Mouse (Mus musculus): ENCODE measurements at regions not wholly inside any gene's neighbourhood (a gene's known extent, or its start where the extent isn't known, plus 50 kb on each side); places are given as distances from the start of the nearest gene placed in this dataset.
"Not testable (repeated sequence)": the region's sequence is repeated elsewhere in the genome, so short reads cannot be mapped to it uniquely, and the experiment has no call there.

DNA sequence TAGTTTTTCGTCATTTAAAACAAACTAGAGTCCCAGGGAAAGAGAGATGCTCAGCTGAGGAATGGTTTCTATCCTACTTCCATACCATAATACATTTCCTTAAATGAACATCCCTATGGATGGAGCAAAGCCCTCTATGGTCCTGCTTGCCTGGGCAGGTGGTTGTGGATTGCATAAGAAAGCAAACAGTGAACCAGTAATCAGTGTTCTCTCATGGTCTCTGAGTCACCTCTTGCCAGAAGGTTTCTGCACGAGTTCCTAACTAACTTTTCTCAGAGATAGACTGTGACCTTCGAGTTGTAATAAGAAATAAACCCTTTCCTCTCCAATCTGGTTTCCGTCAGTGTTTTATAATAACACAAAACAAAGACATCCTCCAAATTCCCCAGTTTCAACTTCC is 62.9 kb upstream of the Bet1 start:
- Histone ChIP-seq H3K4me1 (ENCODE audit: control insufficient read depth, insufficient read depth, low read length) (no peaks in the 10 kb centered on the region), H3K27ac (replicated peaks; ENCODE audit: low read depth, low read length) (no peak overlapping the region), H3K4me3 (ENCODE audit: low read depth, low read length) (no peak overlapping the region), H3K9ac (ENCODE audit: low read length) (no peak overlapping the region), H3K9me3 (ENCODE audit: control insufficient read depth, low read length) (no peaks in the 10 kb centered on the region), H3K36me3 (ENCODE audit: control insufficient read depth, insufficient read depth, low read length) (no peaks in the 10 kb centered on the region), H3K4me2 (ENCODE audit: low read depth, severe bottlenecking) (no peak overlapping the region), H3K27me3 (ENCODE audit: control insufficient read depth, insufficient read depth, low read length) (no peaks in the 10 kb centered on the region)
- ATAC-seq (ENCODE audit: insufficient number of reproducible peaks, low FRiP score, low TSS enrichment, low read depth): no peak
- DNase-seq (ENCODE audit: low spot score): no peak
- 72% methylated on average over 4 of the region's 4 CpGs for WGBS

DNA sequence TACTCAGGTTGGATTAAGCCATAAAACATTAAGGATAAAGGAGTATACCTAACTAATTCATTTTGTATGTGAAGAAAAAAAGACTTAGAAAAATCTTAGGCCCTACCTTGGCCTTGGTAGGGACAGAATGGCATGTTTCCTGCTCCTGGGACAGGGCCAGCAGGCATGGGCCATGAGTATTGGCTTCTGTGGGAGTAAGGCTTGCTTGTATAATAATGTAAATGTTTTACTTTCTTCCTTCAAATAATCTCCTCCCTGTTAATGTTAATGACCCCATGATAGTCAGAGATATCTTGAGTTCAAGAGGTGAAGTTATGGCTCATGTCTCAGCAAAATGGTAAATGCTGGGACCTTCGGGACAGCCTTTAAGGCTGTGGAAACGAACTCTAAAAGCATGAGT is 71.5 kb upstream of the Bet1 start:
- no peak overlapping the region for H3K4me2 ChIP-seq (ENCODE audit: low read depth, severe bottlenecking)
- no peaks in the 10 kb centered on the region for H3K9me3 ChIP-seq (ENCODE audit: control insufficient read depth, low read length)
- no peak for ATAC-seq (ENCODE audit: insufficient number of reproducible peaks, low FRiP score, low TSS enrichment, low read depth)
- H3K27ac ChIP-seq (replicated peaks; ENCODE audit: low read depth, low read length): no peak overlapping the region
- 89% methylated on average over 2 of the region's 2 CpGs for WGBS
- DNase-seq (ENCODE audit: low spot score): no peak
- no peaks in the 10 kb centered on the region for H3K4me1 ChIP-seq (ENCODE audit: control insufficient read depth, insufficient read depth, low read length)
- H3K4me3 ChIP-seq (ENCODE audit: low read depth, low read length): no peak overlapping the region
- no peak overlapping the region for H3K9ac ChIP-seq (ENCODE audit: low read length)
- no peaks in the 10 kb centered on the region for H3K27me3 ChIP-seq (ENCODE audit: control insufficient read depth, insufficient read depth, low read length)
- no peaks in the 10 kb centered on the region for H3K36me3 ChIP-seq (ENCODE audit: control insufficient read depth, insufficient read depth, low read length)

DNA sequence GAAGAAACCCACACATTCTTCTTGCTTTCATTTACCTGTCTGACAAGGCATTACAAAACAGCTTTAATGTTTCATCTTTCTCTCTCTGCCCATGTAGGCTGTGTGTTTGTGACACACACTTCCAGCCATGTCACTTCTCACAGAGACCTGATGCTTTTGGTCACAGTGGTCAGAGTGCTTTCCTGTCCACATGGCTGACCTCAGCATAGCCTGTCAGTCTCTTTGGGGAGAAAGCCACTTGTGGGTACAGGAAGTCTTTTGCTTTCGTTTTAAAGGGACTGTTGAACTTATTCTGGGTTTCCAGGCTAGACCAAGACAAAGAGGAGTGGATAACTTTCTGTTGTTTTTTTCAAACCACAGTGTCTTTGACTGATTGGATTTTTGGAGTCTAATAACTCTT is 77.0 kb upstream of the Bet1 start:
- Histone ChIP-seq H3K4me3 (ENCODE audit: low read depth, low read length) (no peak overlapping the region), H3K4me1 (ENCODE audit: control insufficient read depth, insufficient read depth, low read length) (no peaks in the 10 kb centered on the region), H3K4me2 (ENCODE audit: low read depth, severe bottlenecking) (no peak overlapping the region), H3K27me3 (ENCODE audit: control insufficient read depth, insufficient read depth, low read length) (no peaks in the 10 kb centered on the region), H3K9ac (ENCODE audit: low read length) (no peak overlapping the region), H3K27ac (replicated peaks; ENCODE audit: low read depth, low read length) (no peak overlapping the region), H3K36me3 (ENCODE audit: control insufficient read depth, insufficient read depth, low read length) (no peaks in the 10 kb centered on the region), H3K9me3 (ENCODE audit: control insufficient read depth, low read length) (no peaks in the 10 kb centered on the region)
- WGBS: 79% methylated on average over 1 of the region's 1 CpGs
- ATAC-seq (ENCODE audit: insufficient number of reproducible peaks, low FRiP score, low TSS enrichment, low read depth): no peak
- DNase-seq (ENCODE audit: low spot score): no peak

DNA sequence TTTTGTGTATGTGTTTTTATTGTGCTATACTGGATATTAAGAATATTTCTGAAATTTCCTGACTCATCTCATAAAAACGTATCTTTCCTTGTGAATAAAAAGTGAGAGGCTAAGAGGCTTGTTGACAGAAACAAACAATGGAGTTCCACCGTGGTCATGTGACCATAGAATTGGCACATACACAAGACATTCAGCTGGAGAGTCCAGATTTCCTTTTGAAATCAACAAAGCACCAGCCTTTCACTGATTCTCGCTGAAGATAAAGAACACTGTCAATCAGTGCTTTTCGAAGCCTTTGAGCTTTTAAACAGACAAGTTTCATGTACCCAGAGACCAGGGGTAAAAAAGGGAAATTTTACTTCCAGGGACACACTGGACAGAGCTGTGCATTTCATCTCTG is 80.3 kb upstream of the Bet1 start:
- DNase-seq (ENCODE audit: low spot score) (no peak), ATAC-seq (ENCODE audit: insufficient number of reproducible peaks, low FRiP score, low TSS enrichment, low read depth) (no peak)
- Histone ChIP-seq H3K9ac (ENCODE audit: low read length) (no peak overlapping the region), H3K27me3 (ENCODE audit: control insufficient read depth, insufficient read depth, low read length) (no peaks in the 10 kb centered on the region), H3K4me2 (ENCODE audit: low read depth, severe bottlenecking) (no peak overlapping the region), H3K27ac (replicated peaks; ENCODE audit: low read depth, low read length) (no peak overlapping the region), H3K36me3 (ENCODE audit: control insufficient read depth, insufficient read depth, low read length) (no peaks in the 10 kb centered on the region), H3K9me3 (ENCODE audit: control insufficient read depth, low read length) (no peaks in the 10 kb centered on the region), H3K4me3 (ENCODE audit: low read depth, low read length) (no peak overlapping the region), H3K4me1 (ENCODE audit: control insufficient read depth, insufficient read depth, low read length) (no peaks in the 10 kb centered on the region)
- 82% methylated on average over 4 of the region's 4 CpGs for WGBS

DNA sequence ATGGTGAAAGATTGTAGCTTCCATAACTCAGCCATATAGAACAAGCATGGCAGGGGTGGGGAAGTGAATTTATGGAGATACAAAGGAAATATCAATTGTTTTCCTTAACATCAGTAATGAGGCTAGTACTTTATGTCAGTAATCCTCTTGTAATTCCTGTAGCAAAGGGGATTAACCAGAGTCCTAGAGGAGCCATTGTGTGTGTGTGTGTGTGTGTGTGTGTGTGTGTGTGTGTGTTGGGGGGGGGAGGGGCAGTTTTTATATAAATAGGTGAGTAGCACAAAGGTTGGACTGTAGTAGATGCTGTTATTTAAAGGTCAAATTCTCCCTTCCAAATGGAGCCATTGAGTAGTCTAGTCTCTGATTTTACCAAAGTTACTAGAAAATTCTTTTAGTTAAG is 81.0 kb upstream of the Bet1 start:
- Histone ChIP-seq H3K4me2 (ENCODE audit: low read depth, severe bottlenecking) (no peak overlapping the region), H3K36me3 (ENCODE audit: control insufficient read depth, insufficient read depth, low read length) (no peaks in the 10 kb centered on the region), H3K9ac (ENCODE audit: low read length) (no peak overlapping the region), H3K4me1 (ENCODE audit: control insufficient read depth, insufficient read depth, low read length) (no peaks in the 10 kb centered on the region), H3K9me3 (ENCODE audit: control insufficient read depth, low read length) (no peaks in the 10 kb centered on the region), H3K27me3 (ENCODE audit: control insufficient read depth, insufficient read depth, low read length) (no peaks in the 10 kb centered on the region), H3K27ac (replicated peaks; ENCODE audit: low read depth, low read length) (no peak overlapping the region), H3K4me3 (ENCODE audit: low read depth, low read length) (no peak overlapping the region)
- DNase-seq (ENCODE audit: low spot score) (no peak), ATAC-seq (ENCODE audit: insufficient number of reproducible peaks, low FRiP score, low TSS enrichment, low read depth) (no peak)

DNA sequence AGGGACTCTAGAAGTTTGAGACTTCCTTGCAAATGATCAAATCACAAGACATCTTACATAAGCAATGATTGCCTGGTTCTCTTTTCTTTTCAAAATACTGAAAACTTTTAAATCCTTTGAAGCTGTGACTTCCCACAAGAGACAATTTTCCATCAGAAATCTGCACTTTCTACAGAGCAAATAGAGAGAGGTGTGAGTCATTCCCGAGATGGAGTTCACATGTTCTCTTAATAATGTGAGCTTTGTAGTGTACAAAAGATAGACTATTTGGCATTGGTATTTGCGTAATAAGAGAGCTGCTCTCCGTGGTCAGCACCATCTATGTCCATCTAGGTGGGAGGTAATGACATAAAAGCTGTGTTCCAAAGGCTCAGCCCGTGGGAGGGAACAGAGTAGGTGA is 84.8 kb upstream of the Bet1 start:
- WGBS: 74% methylated on average over 4 of the region's 4 CpGs
- DNase-seq (ENCODE audit: low spot score): no peak
- H3K9me3 ChIP-seq (ENCODE audit: control insufficient read depth, low read length): no peaks in the 10 kb centered on the region
- H3K9ac ChIP-seq (ENCODE audit: low read length): no peak overlapping the region
- no peak overlapping the region for H3K4me3 ChIP-seq (ENCODE audit: low read depth, low read length)
- no peak for ATAC-seq (ENCODE audit: insufficient number of reproducible peaks, low FRiP score, low TSS enrichment, low read depth)
- H3K27ac ChIP-seq (replicated peaks; ENCODE audit: low read depth, low read length): no peak overlapping the region
- H3K36me3 ChIP-seq (ENCODE audit: control insufficient read depth, insufficient read depth, low read length): no peaks in the 10 kb centered on the region
- H3K4me2 ChIP-seq (ENCODE audit: low read depth, severe bottlenecking): no peak overlapping the region
- no peaks in the 10 kb centered on the region for H3K27me3 ChIP-seq (ENCODE audit: control insufficient read depth, insufficient read depth, low read length)
- no peaks in the 10 kb centered on the region for H3K4me1 ChIP-seq (ENCODE audit: control insufficient read depth, insufficient read depth, low read length)

DNA sequence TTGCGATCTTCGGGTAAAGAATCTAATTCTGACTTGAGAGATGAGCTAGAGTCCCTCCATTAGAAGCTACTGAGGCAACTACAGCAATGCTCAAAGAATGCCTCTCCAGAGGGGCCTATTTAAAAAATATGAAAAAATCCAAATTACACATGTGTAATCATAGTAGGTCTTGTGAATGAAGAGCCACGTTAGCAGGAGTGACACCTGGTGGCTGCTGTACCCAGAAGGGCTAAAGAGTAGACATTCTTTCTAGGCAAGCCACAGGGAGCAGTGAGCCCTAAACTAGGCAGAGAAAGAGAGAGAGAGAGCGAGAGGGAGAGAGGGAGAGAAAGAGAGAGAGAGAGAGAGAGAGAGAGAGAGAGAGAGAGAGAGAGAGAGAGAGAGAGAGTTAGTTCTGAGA is 100.9 kb upstream of the Bet1 start:
- H3K4me1 ChIP-seq (ENCODE audit: control insufficient read depth, insufficient read depth, low read length): no peaks in the 10 kb centered on the region
- H3K9me3 ChIP-seq (ENCODE audit: control insufficient read depth, low read length): no peaks in the 10 kb centered on the region
- no peak overlapping the region for H3K27ac ChIP-seq (replicated peaks; ENCODE audit: low read depth, low read length)
- H3K4me2 ChIP-seq (ENCODE audit: low read depth, severe bottlenecking): no peak overlapping the region
- H3K4me3 ChIP-seq (ENCODE audit: low read depth, low read length): no peak overlapping the region
- no peaks in the 10 kb centered on the region for H3K36me3 ChIP-seq (ENCODE audit: control insufficient read depth, insufficient read depth, low read length)
- ATAC-seq (ENCODE audit: insufficient number of reproducible peaks, low FRiP score, low TSS enrichment, low read depth) (no peak), DNase-seq (ENCODE audit: low spot score) (no peak)
- 70% methylated on average over 4 of the region's 4 CpGs for WGBS
- H3K27me3 ChIP-seq (ENCODE audit: control insufficient read depth, insufficient read depth, low read length): no peaks in the 10 kb centered on the region
- no peak overlapping the region for H3K9ac ChIP-seq (ENCODE audit: low read length)

DNA sequence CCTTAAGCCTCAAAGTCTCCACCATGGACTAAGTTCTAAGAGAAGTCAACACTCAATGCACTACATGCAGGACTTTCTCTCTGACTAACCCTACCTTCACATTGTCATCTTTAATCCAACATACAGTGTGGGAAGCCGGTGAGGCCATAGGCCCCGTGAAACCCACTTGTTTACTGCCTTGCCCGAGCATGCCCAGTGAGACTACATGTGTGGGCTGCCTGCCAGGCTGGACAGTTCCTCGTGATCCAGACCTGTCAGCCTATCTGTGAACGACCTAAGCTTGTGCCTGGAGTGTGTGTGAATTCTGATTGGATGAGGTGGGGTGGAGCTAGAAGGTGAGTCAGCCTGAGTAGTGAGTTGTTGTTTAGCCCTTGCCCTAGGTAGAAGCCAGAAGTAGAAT is 104.2 kb upstream of the Bet1 start:
- H3K27ac ChIP-seq (replicated peaks; ENCODE audit: low read depth, low read length); ATAC-seq (ENCODE audit: insufficient number of reproducible peaks, low FRiP score, low TSS enrichment, low read depth); H3K4me3 ChIP-seq (ENCODE audit: low read depth, low read length); H3K36me3 ChIP-seq (ENCODE audit: control insufficient read depth, insufficient read depth, low read length); H3K9me3 ChIP-seq (ENCODE audit: control insufficient read depth, low read length); H3K9ac ChIP-seq (ENCODE audit: low read length); H3K4me2 ChIP-seq (ENCODE audit: low read depth, severe bottlenecking); H3K27me3 ChIP-seq (ENCODE audit: control insufficient read depth, insufficient read depth, low read length); DNase-seq (ENCODE audit: low spot score); H3K4me1 ChIP-seq (ENCODE audit: control insufficient read depth, insufficient read depth, low read length): not testable (repeated sequence)
- WGBS: 64% methylated on average over 5 of the region's 5 CpGs

DNA sequence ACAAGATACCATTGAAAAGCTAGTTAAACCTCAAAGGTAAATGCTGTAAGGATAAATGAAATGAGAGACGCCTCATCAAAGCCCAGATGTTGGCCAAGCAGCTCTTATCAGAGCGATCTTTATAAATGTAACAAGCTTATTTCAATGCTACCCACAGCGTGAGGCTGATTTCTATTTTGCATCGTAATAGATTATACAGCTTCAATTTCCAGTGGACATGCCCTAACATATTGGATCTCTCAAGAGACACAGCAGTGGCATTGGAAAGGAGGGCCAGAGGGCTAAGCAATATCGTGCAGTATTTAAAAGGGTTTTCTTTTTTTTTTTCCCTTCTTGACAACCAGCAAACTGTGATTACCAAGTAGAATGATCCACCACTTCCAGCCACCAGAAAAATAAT is 106.5 kb upstream of the Bet1 start:
- Histone ChIP-seq H3K4me2 (ENCODE audit: low read depth, severe bottlenecking) (no peak overlapping the region), H3K9ac (ENCODE audit: low read length) (no peak overlapping the region), H3K27ac (replicated peaks; ENCODE audit: low read depth, low read length) (no peak overlapping the region), H3K27me3 (ENCODE audit: control insufficient read depth, insufficient read depth, low read length) (no peaks in the 10 kb centered on the region), H3K9me3 (ENCODE audit: control insufficient read depth, low read length) (no peaks in the 10 kb centered on the region), H3K4me3 (ENCODE audit: low read depth, low read length) (no peak overlapping the region), H3K4me1 (ENCODE audit: control insufficient read depth, insufficient read depth, low read length) (no peaks in the 10 kb centered on the region), H3K36me3 (ENCODE audit: control insufficient read depth, insufficient read depth, low read length) (no peaks in the 10 kb centered on the region)
- ATAC-seq (ENCODE audit: insufficient number of reproducible peaks, low FRiP score, low TSS enrichment, low read depth): no peak
- 87% methylated on average over 5 of the region's 5 CpGs for WGBS
- no peak for DNase-seq (ENCODE audit: low spot score)

All from limb, embryonic 11.5 days (tissue).